In the genomic region with DNA sequence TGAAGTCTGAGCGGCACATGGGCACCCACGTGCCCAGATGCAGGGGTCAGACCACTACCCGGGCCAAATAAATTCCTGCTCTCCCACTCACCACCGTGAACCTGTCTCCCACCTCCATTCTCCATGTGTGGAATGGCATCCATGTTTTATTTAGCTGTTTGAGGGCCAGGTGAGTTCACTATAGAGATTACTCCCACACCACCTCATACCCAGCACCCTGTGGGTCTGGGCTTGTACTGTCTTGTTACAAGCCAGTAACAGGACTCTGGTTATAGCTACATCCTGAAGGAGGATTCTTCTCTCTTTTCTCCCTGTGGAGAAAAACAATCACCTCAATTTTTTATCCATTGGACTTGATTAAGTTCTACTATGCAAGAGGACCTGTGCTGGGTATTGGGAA, we compare ENCODE assay signal across 16 mouse cellular contexts.
"Had no signal": no experiment of that assay in that cellular context is flagged by ENCODE, and none has a peak within 500 bp of the region (broad histone marks: within the 10 kb centered on the region; RNA-seq: fewer than 3 reads in every experiment).

No protein-coding gene starts in this region.

- H3K27me3 ChIP-seq: stomach, embryonic 15.5 days had no signal

- H3K4me1 ChIP-seq: lung, embryonic 15.5 days; megakaryocyte, embryonic 14.5 days; stomach, embryonic 15.5 days had no signal

- H3K9me3 ChIP-seq: lung, embryonic 15.5 days; megakaryocyte, embryonic 14.5 days; midbrain, embryonic 12.5 days; neural tube, embryonic 12.5 days; stomach, embryonic 15.5 days had no signal

- H3K27ac ChIP-seq: lung, embryonic 15.5 days; macrophage; midbrain, embryonic 12.5 days; neural tube, embryonic 12.5 days; stomach, embryonic 15.5 days; stomach, postnatal 0 days had no signal

- H3K36me3 ChIP-seq: lung, embryonic 15.5 days; midbrain, embryonic 12.5 days; neural tube, embryonic 12.5 days; stomach, embryonic 15.5 days had no signal

- H3K4me3 ChIP-seq: lung, embryonic 15.5 days; megakaryocyte, embryonic 14.5 days; midbrain, embryonic 12.5 days; neural tube, embryonic 12.5 days; stomach, embryonic 15.5 days had no signal

- DNase-seq: liver, postnatal 0 days; lung, adult 2 months; lung, postnatal 14 days; lung, postnatal 36 days; midbrain, embryonic 14.5 days; right cerebral cortex, postnatal 14 days; thymus, adult 2 months; thymus, postnatal 25 days; thymus, postnatal 4 days had no signal
